Mouse (Mus musculus): ENCODE measurements around the gene Foxj1.

Gene Foxj1

DNA sequence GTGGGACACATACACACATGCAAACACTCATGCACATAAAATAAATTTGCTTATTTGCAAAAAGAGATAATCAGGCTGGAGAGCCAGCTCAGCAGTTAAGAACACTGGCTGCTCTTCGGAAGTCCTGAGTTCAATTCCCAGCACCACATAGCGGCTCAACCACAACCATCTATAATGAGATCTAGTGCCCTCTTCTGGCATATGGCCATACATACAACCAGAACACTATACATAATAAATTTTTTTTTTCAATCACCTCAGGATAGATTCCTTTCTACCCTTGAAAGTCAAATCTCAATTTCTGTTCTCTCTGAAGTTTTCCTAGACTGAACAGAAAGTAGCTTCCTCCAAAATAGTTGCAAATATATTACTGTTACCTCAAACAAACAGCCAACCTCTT is 29.8 kb downstream of the Foxj1 start:
- DNase-seq (ENCODE audit: low spot score in 2 of 2), result no peak

DNA sequence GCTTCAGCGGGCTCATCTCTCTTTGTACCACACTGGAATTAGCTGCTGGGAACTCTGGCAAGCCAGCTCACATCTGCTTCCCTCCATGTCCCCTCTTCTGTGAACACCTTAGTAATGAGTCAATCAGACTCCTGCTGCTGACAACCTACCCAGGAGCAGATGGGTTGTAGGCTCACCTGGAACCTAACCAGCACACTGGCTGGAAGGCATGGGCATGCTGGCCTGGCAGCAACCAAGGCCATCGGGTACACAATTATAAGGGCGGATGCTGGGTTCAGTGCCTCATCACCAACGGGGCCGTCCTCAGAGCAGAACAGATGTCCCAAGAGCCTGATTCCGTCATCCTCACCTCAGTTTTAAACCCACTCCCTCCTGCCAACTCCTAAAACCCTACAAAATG is 36.6 kb downstream of the Foxj1 start:
- DNase-seq (ENCODE audit: low spot score in 2 of 2), result no peak

DNA sequence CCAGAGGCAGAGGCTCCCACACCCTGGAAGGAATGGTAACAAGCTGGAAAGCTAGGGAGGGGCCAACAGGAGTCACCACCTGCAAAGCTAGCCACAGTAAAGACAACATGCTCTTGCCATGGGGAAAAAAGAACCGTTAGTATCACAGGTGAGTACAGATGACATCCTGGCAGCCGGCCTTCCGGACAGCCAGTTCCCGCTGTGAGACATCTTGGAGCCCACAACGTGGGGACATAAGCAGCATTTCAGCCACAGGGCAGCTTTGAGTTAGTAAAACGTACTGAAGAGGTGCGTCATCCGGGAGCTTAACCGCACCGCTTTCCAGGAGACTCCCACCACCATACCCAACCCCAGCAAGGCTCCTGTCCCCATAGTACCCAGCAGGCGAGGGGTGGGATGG is 37.0 kb downstream of the Foxj1 start:
- DNase-seq (ENCODE audit: low spot score in 2 of 2), result no peak

DNA sequence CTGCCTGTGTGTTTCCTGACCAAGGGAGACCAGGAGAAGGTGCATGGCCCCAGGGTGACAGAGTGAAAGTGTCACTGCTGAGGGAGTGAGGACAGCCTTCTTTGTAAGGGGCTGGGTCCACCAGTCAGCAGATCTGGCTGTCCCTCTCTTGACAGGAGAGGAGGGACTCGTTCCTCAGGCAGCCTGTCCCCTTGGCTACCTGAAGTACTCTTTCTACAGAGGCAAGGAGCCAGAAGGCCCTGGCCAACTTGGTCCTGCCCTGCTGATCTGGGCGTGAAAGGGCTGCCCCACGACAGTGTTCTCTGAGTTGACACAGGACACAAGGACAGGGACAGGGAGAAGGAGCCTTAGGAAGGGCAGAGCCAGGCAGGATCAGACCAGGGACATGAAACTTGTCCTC is 38.2 kb downstream of the Foxj1 start:
- DNase-seq (ENCODE audit: low spot score in 2 of 2), result no peak

DNA sequence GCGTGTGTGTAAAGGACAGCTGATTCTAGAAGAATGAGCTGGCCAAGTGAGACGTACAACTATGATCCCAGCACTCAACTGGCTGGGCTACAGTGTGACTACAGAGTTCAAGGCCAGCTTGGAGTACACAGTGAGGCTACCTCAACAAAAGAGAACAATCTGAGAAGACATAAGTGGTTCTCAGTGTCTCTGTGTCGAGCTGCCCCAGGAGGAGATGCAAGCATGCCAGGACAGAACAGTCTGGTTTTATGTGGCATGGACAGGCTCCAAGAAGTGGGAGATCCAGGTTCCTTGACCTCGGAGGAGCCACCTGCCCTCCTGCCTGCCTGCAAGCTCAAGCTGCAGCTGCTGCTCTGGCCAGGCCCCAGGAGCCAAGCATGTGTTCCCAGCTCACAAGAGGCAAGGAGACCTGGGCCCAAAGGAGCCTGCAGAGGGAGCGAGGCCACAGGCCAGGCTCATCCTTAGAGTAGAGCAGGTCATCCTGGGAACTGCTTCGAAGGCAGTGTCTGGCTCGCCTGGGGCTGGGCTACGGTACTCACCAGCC is 38.9 kb downstream of the Foxj1 start:
- DNase-seq (ENCODE audit: low spot score in 2 of 2), result no peak

DNA sequence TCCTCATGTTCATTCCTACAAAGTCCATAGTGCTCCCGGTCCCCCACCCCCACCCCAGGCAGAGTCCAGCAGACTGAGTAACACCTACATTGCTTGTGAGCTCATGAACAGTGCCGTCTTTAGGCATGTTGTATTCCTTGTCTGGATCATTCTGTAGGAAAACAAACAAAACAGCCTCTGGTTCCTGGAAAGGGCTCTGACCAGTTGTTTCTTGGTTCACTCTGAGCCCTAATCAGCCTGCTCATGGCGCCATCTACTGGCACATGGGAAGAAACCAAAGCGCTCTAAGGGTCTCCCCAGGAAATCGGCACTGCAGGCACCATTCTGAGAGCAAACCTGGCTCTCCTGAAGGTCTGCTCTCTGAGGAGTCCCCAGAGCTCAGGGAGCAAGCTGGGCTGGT is 40.9 kb downstream of the Foxj1 start:
- no peak for DNase-seq (ENCODE audit: low spot score in 2 of 2)

DNA sequence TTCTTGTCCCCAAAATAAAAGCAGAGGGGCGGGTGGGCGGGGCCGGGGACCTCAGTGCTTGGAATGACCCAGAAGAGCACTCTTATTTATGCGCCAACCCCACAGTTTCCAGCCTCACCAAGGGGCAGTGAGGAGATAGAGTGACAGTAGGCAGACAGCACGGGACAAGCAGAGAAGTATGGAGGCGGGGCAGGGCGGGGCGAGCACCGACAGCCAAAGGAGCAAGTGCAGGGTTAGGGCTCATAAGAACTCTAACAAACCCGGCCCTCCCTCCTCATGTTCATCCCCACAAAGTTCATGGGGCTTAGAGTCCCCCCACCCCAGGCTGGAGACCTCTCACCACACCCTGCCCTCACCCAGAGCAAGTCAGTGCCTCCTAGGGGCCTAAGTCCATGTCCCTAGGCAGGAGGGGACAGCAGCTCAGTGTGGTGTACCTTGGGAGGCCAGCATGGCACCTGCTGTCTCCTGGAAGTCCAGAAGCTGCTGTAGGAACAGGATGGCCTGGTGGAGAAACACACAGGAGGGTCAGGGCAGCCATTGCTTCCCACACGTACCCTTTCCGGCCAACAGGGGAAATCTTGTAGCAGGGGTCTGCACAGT is 41.6 kb downstream of the Foxj1 start:
- no peak for DNase-seq (ENCODE audit: low spot score in 2 of 2)

DNA sequence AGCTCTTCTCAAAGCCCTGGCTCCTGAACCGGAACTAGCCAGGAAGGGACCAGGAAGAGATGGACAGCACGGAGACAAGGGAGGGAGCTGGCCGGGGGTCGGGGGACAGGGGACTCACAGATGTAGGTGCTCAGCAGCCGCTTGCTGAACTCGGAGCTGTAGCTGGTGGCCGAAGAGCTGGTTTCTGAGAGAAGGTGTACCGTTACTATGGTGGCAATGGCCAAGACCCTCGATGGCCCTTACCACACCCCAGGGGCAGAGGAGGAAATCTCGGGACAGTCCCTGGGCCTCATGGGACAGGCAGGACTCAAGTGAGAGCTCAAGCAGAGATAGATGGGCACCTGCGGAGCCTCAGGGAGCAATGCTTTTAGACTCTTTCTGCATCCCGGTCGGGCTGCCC is 42.8 kb downstream of the Foxj1 start:
- DNase-seq (ENCODE audit: low spot score in 2 of 2), result no peak

DNA sequence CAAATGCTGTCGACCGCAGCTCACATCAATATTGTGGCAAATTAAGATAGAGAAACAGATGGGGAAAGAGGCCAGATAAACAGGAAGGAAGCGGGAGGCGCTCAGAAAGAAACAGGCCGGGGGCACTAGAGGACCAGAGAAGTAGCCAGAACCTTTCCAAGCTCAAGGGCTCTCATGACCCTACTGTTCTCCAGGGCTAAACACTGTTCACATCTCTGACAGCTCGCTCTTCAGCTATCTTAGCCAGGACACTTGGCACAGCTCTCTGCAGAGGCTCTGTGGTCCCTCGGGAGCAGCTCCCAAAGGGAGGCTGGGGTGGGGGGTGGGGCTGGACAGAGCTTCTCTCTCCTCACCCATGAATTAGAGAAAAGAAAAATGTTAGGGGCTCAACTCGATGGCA is 44.6 kb downstream of the Foxj1 start:
- no peak for DNase-seq (ENCODE audit: low spot score in 2 of 2)

DNA sequence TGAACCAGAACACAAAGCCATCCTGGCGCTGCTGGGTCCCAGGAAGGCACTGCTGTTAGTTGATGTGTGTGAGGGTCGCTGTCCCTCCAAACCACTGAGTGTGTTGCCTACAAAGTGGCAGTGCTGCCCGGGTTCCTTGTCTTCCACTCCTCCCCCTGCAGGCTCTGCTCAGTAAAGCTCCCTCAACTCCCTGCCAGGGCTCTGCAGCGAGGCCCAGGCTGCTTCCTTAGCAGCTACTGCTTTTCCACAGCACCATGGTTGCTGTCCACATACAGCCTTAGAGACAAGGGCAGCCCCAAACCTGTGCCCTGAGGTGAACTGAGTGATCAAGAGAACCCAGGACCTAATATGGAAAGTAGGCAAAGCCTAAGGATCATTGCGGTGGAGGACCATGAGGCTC is 47.8 kb downstream of the Foxj1 start:
- DNase-seq (ENCODE audit: low spot score in 2 of 2), result no peak

DNA sequence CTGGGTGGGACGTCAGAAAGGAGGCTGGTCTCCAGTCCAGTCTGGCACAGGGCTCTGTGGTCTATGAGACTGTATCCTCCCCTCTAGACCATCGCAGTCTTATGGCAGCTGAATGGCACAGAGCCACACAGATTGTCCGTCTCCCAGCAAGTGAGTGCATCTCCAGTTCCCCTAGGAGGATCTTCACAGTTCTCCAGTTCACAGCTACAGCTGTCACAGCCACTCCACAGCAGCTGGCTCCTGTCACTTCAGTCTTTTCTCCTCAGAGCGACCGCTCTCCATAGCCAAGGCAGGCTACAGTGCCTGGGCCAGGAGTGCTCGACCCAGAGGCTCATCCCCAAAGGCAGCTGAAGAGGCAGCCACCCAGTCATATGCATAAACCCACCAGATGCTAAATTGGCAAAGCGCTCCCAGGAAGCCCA is 49.4 kb downstream of the Foxj1 start:
- no peak for DNase-seq (ENCODE audit: low spot score in 2 of 2)

DNA sequence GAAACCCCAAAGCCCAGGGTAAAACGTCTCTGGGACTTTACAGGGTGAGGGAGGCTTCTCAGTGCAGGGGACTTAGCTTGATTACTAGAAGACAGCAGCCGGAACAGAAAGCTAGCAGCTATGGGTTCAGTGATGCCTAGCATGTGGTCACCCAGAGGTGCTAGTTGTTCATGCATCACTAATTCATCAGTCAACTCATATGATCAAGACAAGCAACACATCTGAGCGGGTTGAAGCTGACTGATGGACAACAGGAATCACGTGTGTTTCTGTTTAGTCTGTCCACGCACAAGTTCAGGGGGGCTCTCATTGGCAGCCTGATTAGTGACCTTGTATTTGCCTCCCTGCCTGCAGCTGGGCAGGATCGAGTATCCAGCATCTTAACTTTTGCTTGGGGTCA is 51.2 kb downstream of the Foxj1 start:
- no peak for DNase-seq (ENCODE audit: low spot score in 2 of 2)

DNA sequence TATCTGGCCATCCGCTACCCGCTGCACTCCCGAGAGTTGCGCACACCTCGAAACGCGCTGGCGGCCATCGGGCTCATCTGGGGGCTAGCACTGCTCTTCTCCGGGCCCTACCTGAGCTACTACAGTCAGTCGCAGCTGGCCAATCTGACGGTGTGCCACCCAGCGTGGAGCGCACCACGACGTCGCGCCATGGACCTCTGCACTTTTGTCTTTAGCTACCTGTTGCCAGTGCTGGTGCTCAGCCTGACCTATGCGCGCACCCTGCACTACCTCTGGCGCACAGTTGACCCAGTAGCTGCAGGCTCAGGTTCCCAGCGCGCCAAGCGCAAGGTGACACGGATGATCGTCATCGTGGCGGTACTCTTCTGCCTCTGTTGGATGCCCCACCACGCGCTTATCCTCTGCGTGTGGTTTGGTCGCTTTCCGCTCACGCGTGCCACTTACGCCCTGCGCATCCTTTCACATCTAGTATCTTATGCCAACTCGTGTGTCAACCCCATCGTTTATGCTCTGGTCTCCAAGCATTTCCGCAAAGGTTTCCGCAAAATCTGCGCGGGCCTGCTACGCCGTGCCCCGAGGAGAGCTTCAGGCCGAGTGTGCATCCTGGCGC is 52.2 kb downstream of the Foxj1 start:
- no peak for DNase-seq (ENCODE audit: low spot score in 2 of 2)

DNA sequence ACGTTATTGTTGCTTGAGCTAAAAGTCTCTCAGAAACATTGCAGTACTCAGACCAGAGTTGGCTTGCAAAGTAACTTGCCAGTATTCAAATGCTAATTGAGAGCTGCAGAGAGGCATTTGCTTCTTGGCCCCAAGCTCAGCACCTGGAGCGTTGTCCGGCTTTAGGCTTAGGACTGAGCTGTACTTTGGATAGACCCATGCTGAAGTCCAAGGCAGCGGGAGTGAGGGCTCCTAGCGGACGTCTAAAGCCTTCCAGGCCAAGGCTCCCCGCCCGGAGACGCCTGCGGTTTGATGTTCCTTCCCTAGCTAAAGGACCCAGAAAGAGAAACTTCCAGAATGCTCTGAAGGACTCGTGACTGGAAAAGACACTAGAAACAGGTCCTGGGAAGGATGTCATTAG is 53.1 kb downstream of the Foxj1 start:
- no peak for DNase-seq (ENCODE audit: low spot score in 2 of 2)

DNA sequence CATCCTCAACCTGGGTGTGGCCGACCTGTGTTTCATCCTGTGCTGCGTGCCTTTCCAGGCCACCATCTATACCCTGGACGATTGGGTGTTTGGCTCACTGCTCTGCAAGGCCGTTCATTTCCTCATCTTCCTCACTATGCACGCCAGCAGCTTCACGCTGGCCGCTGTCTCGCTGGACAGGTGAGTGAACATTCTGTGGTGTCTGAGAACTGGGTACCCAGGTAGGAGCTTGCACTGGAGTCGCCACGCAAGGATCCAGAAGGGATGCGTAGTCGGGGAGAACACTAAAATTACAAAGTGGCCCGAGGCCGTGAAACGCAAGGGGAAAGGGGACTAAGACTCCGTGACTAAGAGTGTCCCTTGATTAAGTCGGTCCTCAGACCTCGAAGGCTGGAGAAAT is 53.5 kb downstream of the Foxj1 start:
- DNase-seq (ENCODE audit: low spot score in 2 of 2), result no peak

DNA sequence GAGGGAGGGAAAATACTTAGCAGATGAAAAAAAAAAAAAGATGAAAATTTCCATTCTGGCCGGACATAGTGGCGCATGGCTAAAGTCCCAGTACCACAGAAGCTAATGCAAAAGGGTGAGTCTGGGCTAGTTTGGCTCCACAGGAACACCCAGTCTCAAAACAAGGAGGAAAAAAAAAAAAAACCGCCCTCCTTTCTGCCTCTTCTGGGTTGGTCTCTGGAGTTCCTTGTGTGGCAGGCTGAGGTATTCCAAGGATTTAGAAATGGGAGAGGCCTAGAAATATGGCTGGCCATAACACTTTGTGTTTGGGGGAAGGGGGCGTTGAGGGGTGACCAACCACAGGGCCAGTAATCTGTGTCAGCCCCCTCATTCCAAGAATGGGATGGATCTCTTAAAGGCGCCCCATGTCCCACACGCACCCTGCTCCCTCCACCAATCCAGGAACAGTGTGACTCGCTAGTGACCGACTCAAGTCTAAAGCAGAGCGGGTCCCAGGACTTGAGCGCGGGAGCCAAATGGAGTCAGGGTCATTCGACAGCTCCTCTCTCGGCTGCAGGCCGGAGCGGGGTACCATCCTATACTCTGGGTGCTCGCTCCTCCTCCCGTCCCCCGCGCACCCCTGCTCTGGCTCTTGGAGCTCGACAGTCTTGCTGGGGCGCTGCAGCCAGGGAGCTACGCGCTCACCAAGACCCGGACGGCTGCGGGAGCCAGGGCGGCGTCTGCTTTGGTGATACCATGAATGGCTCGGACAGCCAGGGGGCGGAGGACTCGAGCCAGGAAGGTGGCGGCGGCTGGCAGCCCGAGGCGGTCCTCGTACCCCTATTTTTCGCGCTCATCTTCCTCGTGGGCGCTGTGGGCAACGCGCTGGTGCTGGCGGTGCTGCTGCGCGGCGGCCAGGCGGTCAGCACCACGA is 54.2 kb downstream of the Foxj1 start, which contains the start of gene Galr2:
Gene Galr2 (plus strand): TSS at position 189 of the 913 bp plus-strand sequence.
- no peak for DNase-seq (ENCODE audit: low spot score in 2 of 2)

All from urinary bladder, postnatal 4 days (tissue).